Mouse (Mus musculus) heart, postnatal 0 days (tissue): ENCODE results near the gene Psph.

Source experiments
- CTCF ChIP-seq: IDR thresholded peaks from 2 replicates; pipeline ENCODE4 v1.5.1; 2016; ENCODE audit warnings: antibody characterized with exemption, control low read depth, low read depth
- EP300 ChIP-seq: IDR thresholded peaks from 2 replicates; pipeline ENCODE4 v1.6.1; 2016; ENCODE audit warnings: antibody characterized with exemption, low read depth

GRCm38 (mm10) chr5:129724268-129724667 lies 63.0 kb downstream of the Psph start:
- TF ChIP-seq CTCF (no peak), EP300 (no peak)
